Mouse (Mus musculus): ENCODE results near the gene AC170998.1. TPM values are rescaled to one million over a fixed set of nuclear protein-coding genes. Genes with fewer than 3 reads are reported as not detected.

Gene AC170998.1
- polyA plus RNA-seq (2011; ENCODE audit: insufficient read depth, insufficient read length, low read depth, missing spikeins) = 8.5 and 8.8 TPM in 2 replicates

DNA sequence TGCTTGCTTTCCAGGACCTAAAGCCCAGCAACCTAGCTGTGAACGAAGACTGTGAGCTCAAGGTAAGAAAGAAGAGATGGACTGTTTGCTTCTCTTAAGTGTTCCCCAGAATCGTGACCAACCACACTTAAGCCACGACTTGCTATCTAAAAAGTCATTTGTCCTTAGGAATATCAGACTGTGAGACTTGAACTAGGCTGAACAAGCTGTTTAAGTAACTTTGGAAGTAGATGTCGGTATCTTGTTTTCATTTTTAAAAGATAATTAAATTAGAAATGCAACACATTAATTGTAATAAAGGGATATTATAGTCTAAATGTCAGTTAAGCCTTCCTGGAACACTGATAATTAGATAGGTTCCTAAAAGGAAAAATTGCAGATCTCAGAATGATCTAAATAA lies at the start of gene AC170998.1:
Gene AC170998.1 (plus strand): TSS at position 301 of the 400 bp plus-strand sequence.
- no peak within 1 kb of the TSS for H3K4me3 ChIP-seq (ENCODE audit: low read depth, low read length)
- TF ChIP-seq EP300 (IDR thresholded peaks at IDR 0.05; ENCODE audit: insufficient read depth, low read depth, low read length) (no peak), POLR2A (IDR thresholded peaks at IDR 0.05; ENCODE audit: insufficient read depth, low read length) (no peak), CTCF (IDR thresholded peaks at IDR 0.05; ENCODE audit: low read depth, low read length) (no peak)
- peaks cover 30% of the 10 kb centered on the region for H3K36me3 ChIP-seq (ENCODE audit: control insufficient read depth, insufficient read depth, low read length, poor library complexity, severe bottlenecking)
- H3K27me3 ChIP-seq (ENCODE audit: control insufficient read depth, insufficient read depth, low read length, poor library complexity, severe bottlenecking) = no peaks in the 10 kb centered on the region
- H3K9ac ChIP-seq (ENCODE audit: low read depth, poor library complexity, severe bottlenecking) = no peak within 1 kb of the TSS
- no peak within 1 kb of the TSS for H3K27ac ChIP-seq (ENCODE audit: insufficient read depth, low read length)
- H3K9me3 ChIP-seq (replicated peaks; ENCODE audit: control insufficient read depth, insufficient read depth, low read length, poor library complexity, severe bottlenecking) = no peaks in the 10 kb centered on the region
- H3K4me1 ChIP-seq (ENCODE audit: control insufficient read depth, insufficient read depth, low read length) = no peaks in the 10 kb centered on the region

DNA sequence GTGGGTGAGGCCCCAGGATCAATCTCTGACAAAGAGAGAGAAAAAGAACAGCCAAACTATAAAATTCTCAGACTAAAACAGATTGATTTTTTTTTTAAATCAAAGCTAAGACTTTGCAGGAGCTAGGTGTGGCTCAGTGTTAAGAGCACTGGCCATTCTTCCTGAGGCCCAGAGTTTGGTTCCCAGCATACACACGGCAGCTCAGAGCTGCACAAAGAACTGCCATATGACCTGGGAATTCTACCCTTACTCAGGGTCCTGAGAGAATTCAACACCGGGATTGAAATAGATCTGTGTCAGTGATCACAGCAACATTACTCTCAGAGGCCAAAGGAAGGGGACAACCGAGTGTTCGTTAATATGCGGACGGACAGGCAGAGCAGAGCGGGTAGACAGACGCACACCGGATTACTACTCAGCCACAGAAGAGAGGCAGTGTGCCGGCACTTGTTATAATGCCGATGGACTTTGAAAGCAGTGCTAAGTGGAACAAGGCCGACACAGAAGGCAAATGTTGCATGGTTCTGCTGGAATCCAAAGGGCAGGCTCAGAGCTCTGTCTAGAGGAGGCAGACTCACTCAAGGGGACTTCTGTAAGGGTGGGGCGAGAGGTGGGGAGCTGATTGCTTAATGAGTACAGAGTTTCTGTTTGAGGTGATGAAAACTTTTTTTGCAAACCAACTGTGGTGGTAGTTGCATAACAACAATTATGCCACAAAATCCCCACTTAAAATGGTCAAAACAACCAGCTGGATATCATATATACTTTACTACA lies 43.4 kb upstream of the AC170998.1 start:
- TF ChIP-seq CTCF (IDR thresholded peaks at IDR 0.05; ENCODE audit: low read depth, low read length) = no peak
- no peak for TF ChIP-seq POLR2A (IDR thresholded peaks at IDR 0.05; ENCODE audit: insufficient read depth, low read length)
- no peak for TF ChIP-seq EP300 (IDR thresholded peaks at IDR 0.05; ENCODE audit: insufficient read depth, low read depth, low read length)

GRCm38 (mm10) chr17:28683601-28684000 lies 42.3 kb upstream of the AC170998.1 start:
- no peak overlapping the region for H3K27ac ChIP-seq (ENCODE audit: insufficient read depth, low read length)
- no peak overlapping the region for H3K4me3 ChIP-seq (ENCODE audit: low read depth, low read length)
- TF ChIP-seq POLR2A (IDR thresholded peaks at IDR 0.05; ENCODE audit: insufficient read depth, low read length) = no peak
- TF ChIP-seq CTCF (IDR thresholded peaks at IDR 0.05; ENCODE audit: low read depth, low read length) = no peak
- TF ChIP-seq EP300 (IDR thresholded peaks at IDR 0.05; ENCODE audit: insufficient read depth, low read depth, low read length) = no peak
- H3K9me3 ChIP-seq (replicated peaks; ENCODE audit: control insufficient read depth, insufficient read depth, low read length, poor library complexity, severe bottlenecking) = no peaks in the 10 kb centered on the region
- H3K36me3 ChIP-seq (ENCODE audit: control insufficient read depth, insufficient read depth, low read length, poor library complexity, severe bottlenecking) = no peaks in the 10 kb centered on the region
- no peaks in the 10 kb centered on the region for H3K27me3 ChIP-seq (ENCODE audit: control insufficient read depth, insufficient read depth, low read length, poor library complexity, severe bottlenecking)
- no peaks in the 10 kb centered on the region for H3K4me1 ChIP-seq (ENCODE audit: control insufficient read depth, insufficient read depth, low read length)
- no peak overlapping the region for H3K9ac ChIP-seq (ENCODE audit: low read depth, poor library complexity, severe bottlenecking)

More for the DNA sequence above, 43.4 kb upstream of the AC170998.1 start:
- H3K9ac ChIP-seq (ENCODE audit: low read depth, poor library complexity, severe bottlenecking) = no peak overlapping the region
- H3K4me3 ChIP-seq (ENCODE audit: low read depth, low read length) = no peak overlapping the region
- H3K36me3 ChIP-seq (ENCODE audit: control insufficient read depth, insufficient read depth, low read length, poor library complexity, severe bottlenecking) = no peaks in the 10 kb centered on the region
- H3K4me1 ChIP-seq (ENCODE audit: control insufficient read depth, insufficient read depth, low read length) = no peaks in the 10 kb centered on the region
- H3K9me3 ChIP-seq (replicated peaks; ENCODE audit: control insufficient read depth, insufficient read depth, low read length, poor library complexity, severe bottlenecking) = no peaks in the 10 kb centered on the region; the same call in 1 of the 2 replicates
- H3K27me3 ChIP-seq (ENCODE audit: control insufficient read depth, insufficient read depth, low read length, poor library complexity, severe bottlenecking) = no peaks in the 10 kb centered on the region
- no peak overlapping the region for H3K27ac ChIP-seq (ENCODE audit: insufficient read depth, low read length)

- H3K27ac ChIP-seq (ENCODE audit: insufficient read depth, low read length) = no peak overlapping the region
- no peaks in the 10 kb centered on the region for H3K36me3 ChIP-seq (ENCODE audit: control insufficient read depth, insufficient read depth, low read length, poor library complexity, severe bottlenecking)
- peak overlapping the region; percentile 46; the same call in 1 of the 2 replicates for H3K4me3 ChIP-seq (ENCODE audit: low read depth, low read length)
- no peaks in the 10 kb centered on the region for H3K9me3 ChIP-seq (replicated peaks; ENCODE audit: control insufficient read depth, insufficient read depth, low read length, poor library complexity, severe bottlenecking)
- no peaks in the 10 kb centered on the region for H3K4me1 ChIP-seq (ENCODE audit: control insufficient read depth, insufficient read depth, low read length)
- TF ChIP-seq POLR2A (IDR thresholded peaks at IDR 0.05; ENCODE audit: insufficient read depth, low read length) (no peak), CTCF (IDR thresholded peaks at IDR 0.05; ENCODE audit: low read depth, low read length) (no peak), EP300 (IDR thresholded peaks at IDR 0.05; ENCODE audit: insufficient read depth, low read depth, low read length) (no peak)
- H3K27me3 ChIP-seq (ENCODE audit: control insufficient read depth, insufficient read depth, low read length, poor library complexity, severe bottlenecking) = no peaks in the 10 kb centered on the region
- peak overlapping the region; percentile 47; the same call in 1 of the 2 replicates for H3K9ac ChIP-seq (ENCODE audit: low read depth, poor library complexity, severe bottlenecking)
These were observed 41.3 kb upstream of the AC170998.1 start for GRCm38 (mm10) chr17:28684631-28685030.

GRCm38 (mm10) chr17:28687354-28687753 lies 38.5 kb upstream of the AC170998.1 start:
- H3K27me3 ChIP-seq (ENCODE audit: control insufficient read depth, insufficient read depth, low read length, poor library complexity, severe bottlenecking) = no peaks in the 10 kb centered on the region
- H3K36me3 ChIP-seq (ENCODE audit: control insufficient read depth, insufficient read depth, low read length, poor library complexity, severe bottlenecking) = no peaks in the 10 kb centered on the region
- H3K9ac ChIP-seq (ENCODE audit: low read depth, poor library complexity, severe bottlenecking) = no peak overlapping the region
- H3K27ac ChIP-seq (ENCODE audit: insufficient read depth, low read length) = no peak overlapping the region
- H3K4me1 ChIP-seq (ENCODE audit: control insufficient read depth, insufficient read depth, low read length) = no peaks in the 10 kb centered on the region
- H3K4me3 ChIP-seq (ENCODE audit: low read depth, low read length) = no peak overlapping the region
- H3K9me3 ChIP-seq (replicated peaks; ENCODE audit: control insufficient read depth, insufficient read depth, low read length, poor library complexity, severe bottlenecking) = no peaks in the 10 kb centered on the region
- TF ChIP-seq POLR2A (IDR thresholded peaks at IDR 0.05; ENCODE audit: insufficient read depth, low read length) (no peak), EP300 (IDR thresholded peaks at IDR 0.05; ENCODE audit: insufficient read depth, low read depth, low read length) (no peak), CTCF (IDR thresholded peaks at IDR 0.05; ENCODE audit: low read depth, low read length) (no peak)
